Mouse (Mus musculus): ENCODE measurements around the gene Ntng2.

GRCm38 (mm10) chr2:29217897-29218296 is 34.9 kb downstream of the Ntng2 start:
- TF ChIP-seq CTCF (IDR thresholded peaks at IDR 0.05; ENCODE audit: low read depth, low read length) (no peak), POLR2A (IDR thresholded peaks at IDR 0.05; ENCODE audit: borderline replicate concordance, low read depth, low read length) (no peak)
